Mouse (Mus musculus) retina, postnatal 1 day (tissue): ENCODE measurements around the gene Pxn.

ENCODE experiments used
- DNase-seq: peaks from one replicate; pipeline ENCODE4 v3.0.0-alpha.2; 2012

The Pxn gene

GRCm38 (mm10) chr5:115529742-115530446 lies 23.4 kb downstream of the Pxn start:
- DNase-seq = no peak

- no peak for DNase-seq
Observed at GRCm38 (mm10) chr5:115530447-115530809, 24.0 kb downstream of the Pxn start.

GRCm38 (mm10) chr5:115531671-115532270 lies 25.3 kb downstream of the Pxn start:
- DNase-seq = no peak

GRCm38 (mm10) chr5:115534290-115534731 lies 27.8 kb downstream of the Pxn start:
- no peak for DNase-seq

GRCm38 (mm10) chr5:115534856-115535255 lies 28.4 kb downstream of the Pxn start:
- DNase-seq = no peak

- DNase-seq = no peak
Observed at GRCm38 (mm10) chr5:115535635-115536034, 29.2 kb downstream of the Pxn start.

- DNase-seq = no peak
Observed at GRCm38 (mm10) chr5:115538017-115538692, 31.7 kb downstream of the Pxn start.

GRCm38 (mm10) chr5:115538693-115539043 lies 32.2 kb downstream of the Pxn start:
- DNase-seq = peak; percentile 90

GRCm38 (mm10) chr5:115542635-115543384 lies 36.3 kb downstream of the Pxn start:
- no peak for DNase-seq

- DNase-seq = peak; percentile 58
Observed at GRCm38 (mm10) chr5:115543509-115544253, 37.2 kb downstream of the Pxn start.

- DNase-seq = no peak
Observed at GRCm38 (mm10) chr5:115544655-115545185, 38.2 kb downstream of the Pxn start.

- DNase-seq = no peak
Observed at GRCm38 (mm10) chr5:115545636-115546035, 39.2 kb downstream of the Pxn start.

GRCm38 (mm10) chr5:115546536-115546935 lies 40.1 kb downstream of the Pxn start:
- no peak for DNase-seq

- DNase-seq = no peak
Observed at GRCm38 (mm10) chr5:115547014-115547413, 40.5 kb downstream of the Pxn start.

- no peak for DNase-seq
Observed at GRCm38 (mm10) chr5:115547421-115547820, 40.9 kb downstream of the Pxn start.

- no peak for DNase-seq
Observed at GRCm38 (mm10) chr5:115548501-115549285, 42.2 kb downstream of the Pxn start.

- no peak for DNase-seq
Observed at GRCm38 (mm10) chr5:115550482-115551005, 44.1 kb downstream of the Pxn start.

GRCm38 (mm10) chr5:115551386-115551785 lies 44.9 kb downstream of the Pxn start:
- DNase-seq = no peak

- DNase-seq = no peak
Observed at GRCm38 (mm10) chr5:115551799-115552198, 45.3 kb downstream of the Pxn start.

GRCm38 (mm10) chr5:115553801-115554420 lies 47.4 kb downstream of the Pxn start:
- no peak for DNase-seq
